Mouse (Mus musculus) heart, embryonic 11.5 days (tissue): ENCODE data around the gene Stxbp4. TPM values are rescaled to one million over a fixed set of nuclear protein-coding genes. Genes with fewer than 3 reads are reported as not detected.

Experiments
- ATAC-seq: fragments of 200-750 bp; cut with Nextera tagmentation; replicated peaks from 2 replicates; pipeline ENCODE4 v1.8.0; 2017; ENCODE audit warnings: moderate library complexity; ENCODE audit not compliant: insufficient number of reproducible peaks, low FRiP score, low TSS enrichment
- H3K27ac ChIP-seq: fragments of 300-500 bp; sonication (generic); 2 replicates; pipeline ENCODE4 v1.5.1; 2014; ENCODE audit warnings: mild to moderate bottlenecking, low read depth, low read length
- H3K27me3 ChIP-seq: fragments of 300-500 bp; sonication (generic); 2 replicates; pipeline ENCODE4 v1.6.1; 2014; ENCODE audit warnings: mild to moderate bottlenecking, low read length, mixed read lengths; ENCODE audit not compliant: control insufficient read depth, insufficient read depth
- H3K36me3 ChIP-seq: fragments of 300-500 bp; sonication (generic); 2 replicates; pipeline ENCODE4 v1.6.1; 2014; ENCODE audit warnings: mild to moderate bottlenecking, low read length, moderate library complexity, mixed read lengths; ENCODE audit not compliant: control insufficient read depth, insufficient read depth
- H3K4me1 ChIP-seq: fragments of 300-500 bp; sonication (generic); 2 replicates; pipeline ENCODE4 v1.6.1; 2014; ENCODE audit warnings: low read length; ENCODE audit not compliant: control insufficient read depth, insufficient read depth
- H3K4me2 ChIP-seq: fragments of 300-500 bp; sonication (generic); 2 replicates; pipeline ENCODE4 v1.6.1; 2014; ENCODE audit warnings: mild to moderate bottlenecking, moderate library complexity
- H3K4me3 ChIP-seq: fragments of 300-500 bp; sonication (generic); 2 replicates; pipeline ENCODE4 v1.5.1; 2014; ENCODE audit warnings: low read depth, low read length
- H3K9ac ChIP-seq: fragments of 300-500 bp; sonication (generic); 2 replicates; pipeline ENCODE4 v1.6.1; 2014; ENCODE audit warnings: mild to moderate bottlenecking, low read depth, low read length, moderate library complexity
- H3K9me3 ChIP-seq: fragments of 300-500 bp; sonication (generic); replicated peaks from 2 replicates; pipeline ENCODE4 v1.6.1; 2016; ENCODE audit warnings: low read length; ENCODE audit not compliant: control insufficient read depth
- WGBS: fragments of 180-500 bp; shearing (Covaris S2); extraction: QIAGEN DNeasy Blood & Tissue Kit; methylation state at CpG from one replicate; pipeline ENCODE4 v1.1.7; 2014; ENCODE audit not compliant: insufficient replicate concordance; 5-methylcytosine and 5-hydroxymethylcytosine counted together
- polyA plus RNA-seq: library from polyadenylated mRNA; unstranded; fragments of >200 nt; fragmentation: Nextera tagmentation; extraction: Ambion mirVana; gene quantifications from 2 replicates; pipeline ENCODE4 v1.2.1, GENCODE M21; 2014

Stxbp4 gene
- polyA plus RNA-seq, 1 experiment from 2014 or later: 21.0 TPM

GRCm38 (mm10) chr11:90451506-90451905 lies 186.4 kb downstream of the Stxbp4 start:
- Histone ChIP-seq H3K4me2 (no peak overlapping the region), H3K4me3 (no peak overlapping the region), H3K27ac (no peak overlapping the region), H3K9ac (no peak overlapping the region), H3K9me3 (no peaks in the 10 kb centered on the region), H3K27me3 (no peaks in the 10 kb centered on the region), H3K36me3 (no peaks in the 10 kb centered on the region), H3K4me1 (no peaks in the 10 kb centered on the region)
- no peak for ATAC-seq
- 60% methylated on average over 5 of the region's 5 CpGs for WGBS

- H3K27ac ChIP-seq: no peak overlapping the region
These were observed 195.4 kb downstream of the Stxbp4 start for GRCm38 (mm10) chr11:90442462-90442861.

GRCm38 (mm10) chr11:90440851-90441250 lies 197.0 kb downstream of the Stxbp4 start:
- Histone ChIP-seq H3K27ac (no peak overlapping the region), H3K27me3 (no peaks in the 10 kb centered on the region), H3K4me2 (no peak overlapping the region), H3K36me3 (no peaks in the 10 kb centered on the region), H3K9me3 (no peaks in the 10 kb centered on the region), H3K4me1 (no peaks in the 10 kb centered on the region), H3K9ac (no peak overlapping the region), H3K4me3 (no peak overlapping the region)
- no peak for ATAC-seq
- WGBS: 83% methylated on average over 3 of the region's 3 CpGs

More at GRCm38 (mm10) chr11:90442462-90442861, 195.4 kb downstream of the Stxbp4 start:
- Histone ChIP-seq H3K4me1 (no peaks in the 10 kb centered on the region), H3K9me3 (no peaks in the 10 kb centered on the region), H3K36me3 (no peaks in the 10 kb centered on the region), H3K27me3 (no peaks in the 10 kb centered on the region), H3K4me2 (no peak overlapping the region), H3K9ac (no peak overlapping the region), H3K4me3 (no peak overlapping the region)
- WGBS: 70% methylated on average over 2 of the region's 2 CpGs
- no peak for ATAC-seq

GRCm38 (mm10) chr11:90438768-90439167 lies 199.1 kb downstream of the Stxbp4 start:
- Histone ChIP-seq H3K4me1 (no peaks in the 10 kb centered on the region), H3K9ac (no peak overlapping the region), H3K4me2 (no peak overlapping the region), H3K27me3 (no peaks in the 10 kb centered on the region), H3K9me3 (no peaks in the 10 kb centered on the region), H3K36me3 (no peaks in the 10 kb centered on the region), H3K4me3 (no peak overlapping the region), H3K27ac (no peak overlapping the region)
- WGBS: 74% methylated on average over 5 of the region's 5 CpGs
- ATAC-seq: no peak

Other genes starting within 250 kb of the Stxbp4 start
- gene Hlf, start 247.2 kb downstream of the Stxbp4 start, polyA plus RNA-seq: 1.4 and 2.1 TPM in 2 replicates
- 27.7 and 28.5 TPM in 2 replicates for gene Cox11, start 89 bp upstream of the Stxbp4 start, polyA plus RNA-seq
- 45.5 and 50.6 TPM in 2 replicates for gene Tom1l1, start 50.3 kb upstream of the Stxbp4 start, polyA plus RNA-seq